Mouse (Mus musculus): ENCODE measurements around the gene Dnaaf5. TPM values are rescaled to one million over a fixed set of nuclear protein-coding genes. Genes with fewer than 3 reads are reported as not detected.

The Dnaaf5 gene
- total RNA-seq, 1 experiment from 2014 or later = 6.6 TPM

Other genes with a start within 250 kb of the Dnaaf5 start
- 0.13 and 0.65 TPM in 2 replicates for gene Pdgfa, start 152.9 kb upstream of the Dnaaf5 start, total RNA-seq (2017)
- gene Prkar1b, start 222 bp upstream of the Dnaaf5 start, total RNA-seq (2017) = 0.13 TPM in 1 of 2 replicates, not detected in the other
- 39.6 and 42.5 TPM in 2 replicates for gene Sun1, start 50.4 kb downstream of the Dnaaf5 start, total RNA-seq (2017)
- 16.4 and 20.3 TPM in 2 replicates for gene Get4, start 102.1 kb downstream of the Dnaaf5 start, total RNA-seq (2017)
- gene Adap1, start 175.4 kb downstream of the Dnaaf5 start, total RNA-seq (2017) = 19.4 and 29.0 TPM in 2 replicates
- 14.9 and 18.7 TPM in 2 replicates for gene Cox19, start 201.2 kb downstream of the Dnaaf5 start, total RNA-seq (2017)
- not detected in 2 replicates for gene Cyp2w1, start 202.4 kb downstream of the Dnaaf5 start, total RNA-seq (2017)
- gene Gpr146, start 227.5 kb downstream of the Dnaaf5 start, total RNA-seq (2017) = 11.2 and 11.8 TPM in 2 replicates

All from hematopoietic stem cell, adult 5-6 weeks (primary cell).